Mouse (Mus musculus) neural tube, embryonic 12.5 days (tissue): ENCODE data around the gene Nol4l. TPM values are rescaled to one million over a fixed set of nuclear protein-coding genes. Genes with fewer than 3 reads are reported as not detected.

Experiments used
- ATAC-seq: fragments of 200-750 bp; cut with Nextera tagmentation; 2 replicates; pipeline ENCODE4 v1.8.0; 2017; ENCODE audit warnings: low read depth, mild to moderate bottlenecking, moderate TSS enrichment, moderate library complexity; ENCODE audit not compliant: low FRiP score
- H3K27ac ChIP-seq: fragments of 300-500 bp; sonication (generic); 2 replicates; pipeline ENCODE4 v1.5.1; 2016
- H3K27me3 ChIP-seq: fragments of 300-500 bp; sonication (generic); replicated peaks from 2 replicates; pipeline ENCODE4 v1.6.1; 2016; ENCODE audit warnings: mild to moderate bottlenecking
- H3K36me3 ChIP-seq: fragments of 300-500 bp; sonication (generic); 2 replicates; pipeline ENCODE4 v1.6.1; 2016; ENCODE audit warnings: mild to moderate bottlenecking
- H3K4me1 ChIP-seq: fragments of 300-500 bp; sonication (generic); 2 replicates; pipeline ENCODE4 v1.6.1; 2016
- H3K4me2 ChIP-seq: fragments of 300-500 bp; sonication (generic); replicated peaks from 2 replicates; pipeline ENCODE4 v1.6.1; 2016; ENCODE audit warnings: mild to moderate bottlenecking
- H3K4me3 ChIP-seq: fragments of 300-500 bp; sonication (generic); 2 replicates; pipeline ENCODE4 v1.5.1; 2016
- H3K9ac ChIP-seq: fragments of 300-500 bp; sonication (generic); 2 replicates; pipeline ENCODE4 v1.6.1; 2016; ENCODE audit warnings: mild to moderate bottlenecking
- H3K9me3 ChIP-seq: fragments of 300-500 bp; sonication (generic); 2 replicates; pipeline ENCODE4 v1.6.1; 2016; ENCODE audit warnings: mild to moderate bottlenecking
- WGBS: fragments of 180-500 bp; shearing (Covaris S2); methylation state at CpG from one replicate; pipeline ENCODE4 v1.1.7; 2016; 5-methylcytosine and 5-hydroxymethylcytosine counted together
- polyA plus RNA-seq: library from polyadenylated mRNA; unstranded; fragments of >200 nt; fragmentation: Nextera tagmentation; extraction: Ambion mirVana; gene quantifications from 2 replicates; pipeline ENCODE4 v1.2.1, GENCODE M21; 2016

The Nol4l gene
- 36.3 and 39.9 TPM in 2 replicates for polyA plus RNA-seq

- 1% methylated on average over 47 of the region's 86 CpGs for WGBS
- H3K9ac ChIP-seq = peak within 1 kb of the TSS; percentile 81
- peak within 1 kb of the TSS; percentile 79 for H3K4me3 ChIP-seq
- H3K4me2 ChIP-seq = peak within 1 kb of the TSS; percentile 96
- H3K9me3 ChIP-seq = no peaks in the 10 kb centered on the region
- H3K36me3 ChIP-seq = no peaks in the 10 kb centered on the region
- peaks cover 23% of the 10 kb centered on the region for H3K27me3 ChIP-seq
- H3K27ac ChIP-seq = peak within 1 kb of the TSS; percentile 90
- peak; percentile 2; the same call in 1 of the 2 replicates for ATAC-seq
- H3K4me1 ChIP-seq = peaks cover 44% of the 10 kb centered on the region
Observed at GRCm38 (mm10) chr2:153529931-153530766, at the start of gene Nol4l. Gene Nol4l (minus strand): TSS chr2:153529971.

DNA sequence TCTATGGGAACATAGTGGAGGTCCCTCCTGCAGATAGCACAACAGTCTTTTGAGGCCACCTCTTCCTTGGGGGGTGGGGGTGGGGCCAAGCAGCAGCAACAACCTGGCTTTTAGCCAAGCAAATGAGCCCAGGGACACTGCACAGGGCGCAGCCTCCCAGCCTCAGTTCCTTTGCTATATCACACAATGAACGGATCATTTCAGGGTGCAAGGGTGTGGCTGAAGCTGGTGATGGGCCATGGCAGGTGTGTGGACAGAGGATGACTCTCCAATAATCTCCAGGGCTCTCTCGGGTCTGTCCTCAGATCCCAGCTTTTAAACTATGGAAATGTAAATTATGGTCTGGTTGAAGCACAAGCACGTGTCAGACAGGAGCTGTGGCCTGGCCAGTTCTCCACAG lies 47.4 kb upstream of the Nol4l start:
- Histone ChIP-seq H3K36me3 (no peaks in the 10 kb centered on the region), H3K27ac (no peak overlapping the region), H3K4me3 (no peak overlapping the region), H3K4me2 (no peak overlapping the region), H3K4me1 (0 out of 2 replicates have a peak, but pooled peaks cover 3% of the 10 kb centered on the region), H3K9me3 (no peaks in the 10 kb centered on the region), H3K9ac (no peak overlapping the region), H3K27me3 (no peaks in the 10 kb centered on the region)
- WGBS = 51% methylated on average over 4 of the region's 4 CpGs
- ATAC-seq = no peak

DNA sequence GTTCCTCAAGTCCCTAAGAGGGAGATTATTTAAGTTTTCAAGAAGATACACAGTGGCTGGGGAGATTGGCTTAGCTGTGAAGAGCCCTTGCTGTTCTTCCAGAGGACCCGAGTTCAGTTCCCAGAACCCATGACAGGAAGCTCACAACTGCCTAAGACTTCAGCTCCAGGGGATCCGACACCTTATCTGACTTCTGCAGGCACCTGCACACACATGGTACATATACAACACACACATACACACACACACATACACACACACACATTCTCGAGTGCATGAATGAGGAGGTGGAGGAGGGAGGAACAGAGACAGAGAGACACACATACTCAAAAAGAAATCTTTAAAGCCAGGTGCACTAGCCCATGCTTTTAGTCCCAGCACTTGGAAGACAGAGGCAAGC lies 46.4 kb upstream of the Nol4l start:
- Histone ChIP-seq H3K9me3 (no peaks in the 10 kb centered on the region), H3K4me3 (no peak overlapping the region), H3K27me3 (no peaks in the 10 kb centered on the region), H3K4me2 (no peak overlapping the region), H3K4me1 (0 out of 2 replicates have a peak, but pooled peaks cover 3% of the 10 kb centered on the region), H3K36me3 (no peaks in the 10 kb centered on the region), H3K27ac (no peak overlapping the region), H3K9ac (no peak overlapping the region)
- 75% methylated on average over 3 of the region's 3 CpGs for WGBS
- ATAC-seq = no peak

- Histone ChIP-seq H3K27ac (no peak overlapping the region), H3K4me1 (0 out of 2 replicates have a peak, but pooled peaks cover 3% of the 10 kb centered on the region), H3K36me3 (no peaks in the 10 kb centered on the region), H3K27me3 (no peaks in the 10 kb centered on the region), H3K4me3 (no peak overlapping the region), H3K9me3 (no peaks in the 10 kb centered on the region), H3K4me2 (no peak overlapping the region), H3K9ac (no peak overlapping the region; the same call in 1 of the 2 replicates)
- no peak for ATAC-seq
- 44% methylated on average over 6 of the region's 6 CpGs for WGBS
Observed at GRCm38 (mm10) chr2:153575554-153575953, 45.8 kb upstream of the Nol4l start.

DNA sequence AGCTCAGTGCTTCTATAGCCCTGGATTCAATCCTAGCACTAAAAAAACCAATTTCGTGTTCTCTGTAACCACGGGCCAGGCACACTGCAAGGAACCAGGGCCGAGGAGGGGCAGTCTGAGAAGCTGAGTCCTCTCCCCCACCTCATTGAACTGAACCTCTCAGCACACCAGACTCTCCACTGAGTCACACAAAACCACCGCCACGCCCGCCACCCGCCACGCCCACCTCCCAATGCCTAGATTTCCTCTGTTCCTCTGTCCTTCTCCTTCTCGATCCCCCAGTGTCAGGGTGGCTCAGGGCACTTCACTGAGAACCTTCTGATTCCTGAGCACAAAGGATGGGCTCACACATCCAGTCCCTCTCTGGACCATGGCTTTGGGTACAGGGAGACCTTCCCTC lies 43.3 kb upstream of the Nol4l start:
- 90% methylated on average over 9 of the region's 9 CpGs for WGBS

GRCm38 (mm10) chr2:153568541-153568940 lies 38.8 kb upstream of the Nol4l start:
- WGBS = 91% methylated on average over 6 of the region's 6 CpGs
- Histone ChIP-seq H3K36me3 (no peaks in the 10 kb centered on the region), H3K4me3 (no peak overlapping the region), H3K27me3 (no peaks in the 10 kb centered on the region), H3K9me3 (no peaks in the 10 kb centered on the region), H3K4me2 (no peak overlapping the region), H3K9ac (no peak overlapping the region), H3K27ac (no peak overlapping the region), H3K4me1 (no peaks in the 10 kb centered on the region)
- no peak for ATAC-seq

More for the DNA sequence above, 43.3 kb upstream of the Nol4l start:
- H3K27me3 ChIP-seq = no peaks in the 10 kb centered on the region
- no peaks in the 10 kb centered on the region for H3K36me3 ChIP-seq
- H3K9me3 ChIP-seq = no peaks in the 10 kb centered on the region
- no peak overlapping the region for H3K4me2 ChIP-seq
- no peak overlapping the region for H3K4me3 ChIP-seq
- no peak for ATAC-seq
- H3K27ac ChIP-seq = no peak overlapping the region
- H3K4me1 ChIP-seq = 0 out of 2 replicates have a peak, but pooled peaks cover 3% of the 10 kb centered on the region
- H3K9ac ChIP-seq = no peak overlapping the region

- no peaks in the 10 kb centered on the region for H3K36me3 ChIP-seq
- H3K9ac ChIP-seq = no peak overlapping the region
- 83% methylated on average over 4 of the region's 4 CpGs for WGBS
- H3K27ac ChIP-seq = no peak overlapping the region
- ATAC-seq = no peak
- no peak overlapping the region for H3K4me3 ChIP-seq
- no peaks in the 10 kb centered on the region for H3K27me3 ChIP-seq
- no peaks in the 10 kb centered on the region for H3K9me3 ChIP-seq
- no peak overlapping the region for H3K4me2 ChIP-seq
- no peaks in the 10 kb centered on the region for H3K4me1 ChIP-seq
Observed at GRCm38 (mm10) chr2:153568013-153568412, 38.2 kb upstream of the Nol4l start.

DNA sequence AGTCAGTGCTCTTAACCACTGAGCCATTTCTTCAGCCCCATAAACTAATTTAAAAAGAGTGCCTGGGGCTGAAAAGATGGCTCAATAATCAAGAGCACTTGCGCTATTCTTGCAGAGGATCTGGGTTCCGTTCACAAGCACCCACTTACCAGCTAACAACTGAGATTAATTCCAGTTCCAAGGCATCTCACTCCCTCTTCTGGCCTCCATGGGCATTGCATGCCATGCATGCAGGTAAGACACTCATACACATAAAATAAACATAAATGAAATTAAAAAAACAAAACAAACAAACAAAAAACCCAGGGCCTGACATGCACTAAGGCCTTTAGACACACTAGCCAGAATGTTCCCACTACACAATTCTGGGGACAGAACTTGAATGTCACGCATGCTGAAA lies 34.6 kb upstream of the Nol4l start:
- no peaks in the 10 kb centered on the region for H3K27me3 ChIP-seq
- H3K9ac ChIP-seq = no peak overlapping the region
- peaks cover 30% of the 10 kb centered on the region for H3K4me1 ChIP-seq
- no peak overlapping the region for H3K27ac ChIP-seq
- no peaks in the 10 kb centered on the region for H3K36me3 ChIP-seq
- ATAC-seq = no peak
- H3K9me3 ChIP-seq = no peaks in the 10 kb centered on the region
- H3K4me2 ChIP-seq = no peak overlapping the region
- H3K4me3 ChIP-seq = no peak overlapping the region
- WGBS = 82% methylated on average over 3 of the region's 3 CpGs

DNA sequence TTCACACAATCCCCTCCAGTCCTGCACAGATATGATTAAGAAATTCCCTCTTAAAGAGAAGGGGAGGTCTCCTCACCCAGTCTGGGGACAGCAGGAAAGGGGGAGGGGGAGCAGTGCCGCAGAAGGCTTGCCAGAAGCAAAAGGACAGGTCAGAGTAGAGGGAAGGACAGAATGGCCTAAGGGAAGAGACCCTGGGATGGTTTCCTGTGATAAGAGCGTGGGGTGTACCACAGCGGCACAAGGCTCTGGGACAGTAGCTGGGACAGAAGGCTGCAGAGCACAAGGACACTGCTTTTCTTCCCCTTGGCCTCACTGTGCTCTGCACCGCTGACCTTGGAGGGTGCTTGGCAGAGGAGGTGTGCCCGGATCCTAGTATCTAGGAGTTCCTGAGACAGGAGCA lies 31.8 kb upstream of the Nol4l start:
- WGBS = 43% methylated on average over 5 of the region's 5 CpGs
- Histone ChIP-seq H3K36me3 (no peaks in the 10 kb centered on the region), H3K9me3 (no peaks in the 10 kb centered on the region), H3K4me2 (peak overlapping the region; percentile 50), H3K4me1 (peaks cover 32% of the 10 kb centered on the region), H3K27me3 (no peaks in the 10 kb centered on the region), H3K27ac (no peak overlapping the region), H3K4me3 (no peak overlapping the region), H3K9ac (no peak overlapping the region)
- peak; percentile 17; the same call in 1 of the 2 replicates for ATAC-seq

DNA sequence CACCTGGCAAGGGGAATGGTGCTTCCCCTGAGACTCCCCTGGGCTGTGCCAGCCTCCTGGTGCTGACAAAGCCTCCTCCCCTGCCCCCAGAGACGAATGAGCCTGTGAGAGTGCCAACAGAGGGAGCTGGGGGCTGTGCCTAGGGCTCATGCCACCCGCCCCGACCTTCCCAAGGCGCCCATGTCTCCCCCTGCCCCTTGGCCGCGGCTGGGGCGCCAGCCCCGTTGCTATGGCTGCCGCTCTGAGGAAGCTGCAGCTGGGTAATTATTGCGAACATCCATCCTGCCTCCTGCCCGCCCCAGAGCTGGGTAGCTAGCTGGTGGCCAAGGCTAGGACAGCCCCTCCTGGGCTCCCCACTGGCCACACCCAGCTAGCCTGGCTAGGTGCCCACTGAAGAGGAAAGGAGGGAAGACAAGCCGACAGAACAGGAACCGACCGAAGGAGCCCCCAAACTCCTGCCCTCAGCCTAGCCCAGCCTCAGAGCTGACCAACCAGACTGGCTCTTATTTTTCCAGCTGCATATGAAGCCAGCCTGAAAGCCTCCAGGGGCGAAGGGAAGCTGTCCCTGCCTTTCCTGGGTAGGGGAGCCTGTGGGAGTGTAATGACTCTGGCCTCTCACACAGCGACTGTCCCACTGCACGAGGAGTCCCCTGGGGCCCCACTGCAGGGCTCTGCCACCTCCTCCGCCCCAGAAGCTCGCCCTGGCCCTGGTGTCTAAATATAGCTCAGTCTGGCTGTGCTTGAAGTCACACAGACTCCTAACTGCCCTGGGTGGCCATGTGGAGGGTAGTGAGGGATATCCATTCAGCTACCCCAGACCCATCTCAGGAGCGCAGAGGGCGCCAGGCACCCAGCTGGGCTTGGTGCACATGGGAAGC lies 31.1 kb upstream of the Nol4l start:
- Histone ChIP-seq H3K4me3 (0 out of 2 replicates have a peak overlapping the region, but pooled peaks have one; percentile 3), H3K27ac (0 out of 2 replicates have a peak overlapping the region, but pooled peaks have one; percentile 34), H3K4me2 (peak overlapping the region; percentile 50), H3K36me3 (no peaks in the 10 kb centered on the region), H3K27me3 (no peaks in the 10 kb centered on the region), H3K9ac (no peak overlapping the region; the same call in 1 of the 2 replicates), H3K9me3 (no peaks in the 10 kb centered on the region), H3K4me1 (peaks cover 38% of the 10 kb centered on the region)
- peak; percentile 86 for ATAC-seq
- 10% methylated on average over 21 of the region's 21 CpGs for WGBS

DNA sequence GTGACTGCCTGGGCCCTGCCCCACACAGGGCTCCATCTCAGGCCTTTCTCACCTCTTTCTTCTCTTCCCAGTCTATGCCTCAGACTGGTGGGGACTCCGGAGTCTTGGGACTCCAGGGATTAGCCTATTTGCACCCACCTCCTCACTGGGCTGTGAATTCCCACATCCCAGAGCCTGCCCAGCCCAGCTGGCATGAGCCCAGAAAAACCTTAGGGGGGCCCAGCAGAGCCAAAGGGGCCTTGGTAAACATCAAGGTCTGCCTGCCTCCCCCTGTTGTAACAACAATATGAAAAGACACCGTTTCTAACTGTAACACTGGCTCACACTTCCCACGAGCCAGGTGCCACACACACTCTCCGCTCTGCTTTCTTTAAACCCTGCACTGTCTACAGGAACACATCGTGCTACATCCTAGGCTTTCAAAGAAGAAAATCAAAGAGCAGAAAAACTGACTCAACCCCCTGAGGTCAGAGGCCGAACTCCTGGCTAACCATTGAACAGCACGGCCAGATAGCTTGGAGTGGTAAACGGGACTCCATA lies 29.9 kb upstream of the Nol4l start:
- ATAC-seq = no peak
- Histone ChIP-seq H3K4me2 (no peak overlapping the region), H3K9me3 (no peaks in the 10 kb centered on the region), H3K4me3 (no peak overlapping the region), H3K27me3 (no peaks in the 10 kb centered on the region), H3K9ac (no peak overlapping the region; the same call in 1 of the 2 replicates), H3K4me1 (peaks cover 38% of the 10 kb centered on the region), H3K27ac (no peak overlapping the region), H3K36me3 (no peaks in the 10 kb centered on the region)
- 60% methylated on average over 8 of the region's 8 CpGs for WGBS

- 68% methylated on average over 6 of the region's 6 CpGs for WGBS
- Histone ChIP-seq H3K4me2 (no peak overlapping the region), H3K27ac (no peak overlapping the region), H3K9ac (no peak overlapping the region), H3K27me3 (no peaks in the 10 kb centered on the region), H3K4me1 (peaks cover 38% of the 10 kb centered on the region), H3K4me3 (no peak overlapping the region), H3K9me3 (no peaks in the 10 kb centered on the region), H3K36me3 (no peaks in the 10 kb centered on the region)
- no peak for ATAC-seq
Observed at GRCm38 (mm10) chr2:153558464-153558863, 28.7 kb upstream of the Nol4l start.
